Mouse (Mus musculus): ENCODE results near the gene Nfyc.

Gene Nfyc

GRCm38 (mm10) chr4:120749601-120750000, 81.8 kb downstream of the Nfyc start:
- no peak for DNase-seq (ENCODE audit: low spot score)

GRCm38 (mm10) chr4:120747941-120748866, 83.2 kb downstream of the Nfyc start, which contains the start of gene Kcnq4:
Gene Kcnq4 (minus strand): TSS chr4:120748612.
- no peak for DNase-seq (ENCODE audit: low spot score)

GRCm38 (mm10) chr4:120747243-120747792, 84.1 kb downstream of the Nfyc start:
- no peak for DNase-seq (ENCODE audit: low spot score)

- DNase-seq (ENCODE audit: low spot score): no peak
Observed at GRCm38 (mm10) chr4:120746552-120747150, 84.7 kb downstream of the Nfyc start.

GRCm38 (mm10) chr4:120745731-120746551, 85.4 kb downstream of the Nfyc start:
- no peak for DNase-seq (ENCODE audit: low spot score)

- no peak for DNase-seq (ENCODE audit: low spot score)
Observed at GRCm38 (mm10) chr4:120743636-120744035, 87.7 kb downstream of the Nfyc start.

- no peak for DNase-seq (ENCODE audit: low spot score)
Observed at GRCm38 (mm10) chr4:120741303-120741702, 90.1 kb downstream of the Nfyc start.

GRCm38 (mm10) chr4:120734012-120734622, 97.3 kb downstream of the Nfyc start:
- no peak for DNase-seq (ENCODE audit: low spot score)

- DNase-seq (ENCODE audit: low spot score): no peak
Observed at GRCm38 (mm10) chr4:120732737-120733136, 98.6 kb downstream of the Nfyc start.

GRCm38 (mm10) chr4:120731030-120731644, 100.2 kb downstream of the Nfyc start:
- DNase-seq (ENCODE audit: low spot score): peak; percentile 77

- no peak for DNase-seq (ENCODE audit: low spot score)
Observed at GRCm38 (mm10) chr4:120730574-120730973, 100.8 kb downstream of the Nfyc start.

- DNase-seq (ENCODE audit: low spot score): no peak
Observed at GRCm38 (mm10) chr4:120730146-120730545, 101.2 kb downstream of the Nfyc start.

GRCm38 (mm10) chr4:120729441-120729840, 101.9 kb downstream of the Nfyc start:
- no peak for DNase-seq (ENCODE audit: low spot score)

GRCm38 (mm10) chr4:120727842-120728241, 103.5 kb downstream of the Nfyc start:
- no peak for DNase-seq (ENCODE audit: low spot score)

- no peak for DNase-seq (ENCODE audit: low spot score)
Observed at GRCm38 (mm10) chr4:120726174-120726573, 105.2 kb downstream of the Nfyc start.

GRCm38 (mm10) chr4:120725516-120726090, 105.8 kb downstream of the Nfyc start:
- no peak for DNase-seq (ENCODE audit: low spot score)

GRCm38 (mm10) chr4:120721574-120721973, 109.8 kb downstream of the Nfyc start:
- DNase-seq (ENCODE audit: low spot score): no peak

GRCm38 (mm10) chr4:120719152-120719551, 112.2 kb downstream of the Nfyc start:
- DNase-seq (ENCODE audit: low spot score): no peak

GRCm38 (mm10) chr4:120717591-120717990, 113.8 kb downstream of the Nfyc start:
- no peak for DNase-seq (ENCODE audit: low spot score)

- DNase-seq (ENCODE audit: low spot score): no peak
Observed at GRCm38 (mm10) chr4:120716765-120717164, 114.6 kb downstream of the Nfyc start.

- DNase-seq (ENCODE audit: low spot score): peak; percentile 52
Observed at GRCm38 (mm10) chr4:120716141-120716571, 115.2 kb downstream of the Nfyc start.
